Mouse (Mus musculus) C2C12 (cell line): ENCODE results near the gene Iqcf6.

Experiments
- CTCF ChIP-seq: IDR thresholded peaks from one replicate; pipeline ENCODE4 v1.5.1; 2011; ENCODE audit not compliant: control insufficient read depth, insufficient read depth, insufficient read length
- MAX ChIP-seq: IDR thresholded peaks from one replicate; pipeline ENCODE4 v1.6.1; 2011; ENCODE audit warnings: mild to moderate bottlenecking, control low read depth
- MYOD1 ChIP-seq: IDR thresholded peaks from one replicate; pipeline ENCODE4 v1.6.1; 2011; ENCODE audit warnings: low read depth; ENCODE audit not compliant: control insufficient read depth, insufficient read length

DNA sequence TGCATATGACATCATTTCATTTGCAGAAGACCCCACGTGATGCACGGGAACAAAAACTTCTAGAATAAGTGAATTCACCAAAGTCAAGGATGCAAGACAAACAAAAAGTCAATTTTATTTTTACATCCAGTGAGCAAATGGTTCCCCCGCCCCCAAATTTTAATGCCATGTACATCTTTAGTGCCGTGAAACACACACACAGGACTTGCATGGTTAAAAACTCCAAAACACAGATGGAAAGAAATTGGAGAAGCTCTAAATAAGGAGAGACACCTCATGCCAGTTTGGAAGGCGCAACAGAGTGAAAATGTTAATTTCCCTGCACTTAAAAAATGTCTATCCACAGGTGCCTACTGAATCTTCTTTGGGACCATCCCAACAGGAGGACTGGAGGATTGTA, 34.2 kb upstream of the Iqcf6 start:
- TF ChIP-seq CTCF (no peak), MAX (no peak), MYOD1 (no peak)
